Mouse (Mus musculus) left cerebral cortex, postnatal 25 days (tissue): ENCODE data around the gene Vgll3. TPM values are rescaled to one million over a fixed set of nuclear protein-coding genes. Genes with fewer than 3 reads are reported as not detected.

ENCODE experiments used
- DNase-seq, 2 experiments: peaks; one replicate each; pipeline ENCODE4 v3.0.0; 2022; ENCODE audit warnings: low spot score in 2 of 2, mixed read lengths in 1 of 2
- intact Hi-C: fragments of 180-260 bp; cut with DNase I; formaldehyde crosslinking; loops from one replicate; pipeline ENCODE4 v1.15.1; 2025
- total RNA-seq, 2 experiments: library from RNA; stranded (reverse); gene quantifications; 2 replicates each; pipeline ENCODE4 v1.2.3; 2021

The Vgll3 gene
- total RNA-seq, result 1 to 10 TPM; 2.1 to 3.0 TPM

DNA sequence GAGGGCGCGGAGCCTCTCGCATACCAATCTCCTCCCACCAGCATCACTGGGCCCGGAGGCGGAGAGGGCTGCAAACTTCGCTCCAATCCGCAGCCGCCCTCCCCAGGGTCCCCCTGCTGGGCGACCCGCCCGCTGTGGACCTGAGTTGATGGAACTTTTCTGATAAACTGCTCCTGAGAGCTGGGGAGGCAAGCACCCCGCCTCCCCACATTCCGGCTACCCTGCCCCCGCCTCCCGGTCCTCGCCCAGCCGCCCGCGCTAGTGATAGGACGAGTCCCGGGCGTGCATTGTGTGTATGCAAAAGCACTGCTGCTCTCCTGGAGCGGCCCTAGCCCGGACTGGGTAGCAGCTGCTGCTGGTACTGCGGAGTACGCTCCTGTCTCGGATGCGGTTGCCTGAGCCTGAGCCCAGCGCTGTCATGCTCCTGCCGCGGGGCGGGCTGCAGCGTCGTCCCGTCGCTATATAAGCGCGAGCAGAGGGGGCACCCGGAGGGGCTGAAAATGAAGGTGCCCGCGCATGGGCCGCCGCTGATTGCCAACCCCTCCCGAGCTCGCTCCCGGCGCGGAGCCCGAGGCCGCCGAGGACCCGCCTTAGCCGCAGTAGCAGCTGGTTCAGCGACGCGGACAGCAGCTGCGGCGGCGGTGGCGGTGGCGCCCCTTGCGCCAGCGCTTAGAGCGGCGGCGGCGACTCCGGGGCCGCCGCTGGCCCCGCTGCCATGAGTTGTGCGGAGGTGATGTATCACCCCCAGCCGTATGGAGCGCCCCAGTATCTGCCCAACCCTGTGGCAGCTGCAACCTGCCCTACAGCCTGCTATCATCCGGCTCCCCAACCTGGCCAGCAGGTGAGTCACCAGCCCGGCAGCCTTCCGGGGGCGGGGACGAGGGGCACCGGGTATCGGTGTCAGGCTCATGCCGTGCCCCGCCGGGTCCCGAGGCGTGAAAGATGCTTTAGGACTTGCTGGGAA lies at the start of gene Vgll3:
Gene Vgll3, plus strand, starts transcription at position 340 of the 964 bp plus-strand sequence.
- intact Hi-C loops, result no loop called here
- DNase-seq, result peak; percentile 49 to 51

GRCm38 (mm10) chr16:65765976-65766375 lies 49.1 kb upstream of the Vgll3 start:
- intact Hi-C loops, result no loop called here
- DNase-seq, result no peak

- DNase-seq, result peak in 1 of 2 experiments; percentile 27
- intact Hi-C loops, result loop anchor here (5.0 kb wide), 1 partner anchor 221 kb away; no protein-coding TSS in a partner anchor
Observed at GRCm38 (mm10) chr16:65785959-65786358, 29.1 kb upstream of the Vgll3 start.

- intact Hi-C loops, result no loop called here
- no peak for DNase-seq
Observed at GRCm38 (mm10) chr16:65816059-65816458, 1.0 kb downstream of the Vgll3 start.

- intact Hi-C loops, result no loop called here
- no peak for DNase-seq
Observed at GRCm38 (mm10) chr16:65818779-65819178, 3.7 kb downstream of the Vgll3 start.

GRCm38 (mm10) chr16:65820803-65821202 lies 5.7 kb downstream of the Vgll3 start:
- DNase-seq, result no peak
- intact Hi-C loops, result no loop called here

DNA sequence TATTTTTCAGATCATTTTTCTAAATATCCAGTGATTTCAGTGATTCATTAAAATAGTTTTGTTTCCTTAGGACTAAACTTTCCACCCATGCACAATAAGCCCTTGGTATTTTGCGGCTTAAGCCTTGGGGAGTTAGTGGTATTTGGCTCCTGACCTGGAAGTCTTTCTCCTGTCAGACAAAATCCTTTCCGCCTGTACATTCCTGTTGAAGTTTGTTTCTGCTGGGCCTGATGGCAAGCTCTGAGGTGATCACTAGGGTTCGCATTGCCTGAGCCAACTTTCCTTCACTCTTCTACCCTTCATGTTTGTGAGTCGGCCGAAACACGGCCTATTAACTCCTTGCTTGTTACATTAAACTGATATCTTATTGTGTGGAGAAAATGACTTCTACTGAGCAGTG lies 8.7 kb downstream of the Vgll3 start:
- no peak for DNase-seq
- intact Hi-C loops, result no loop called here

DNA sequence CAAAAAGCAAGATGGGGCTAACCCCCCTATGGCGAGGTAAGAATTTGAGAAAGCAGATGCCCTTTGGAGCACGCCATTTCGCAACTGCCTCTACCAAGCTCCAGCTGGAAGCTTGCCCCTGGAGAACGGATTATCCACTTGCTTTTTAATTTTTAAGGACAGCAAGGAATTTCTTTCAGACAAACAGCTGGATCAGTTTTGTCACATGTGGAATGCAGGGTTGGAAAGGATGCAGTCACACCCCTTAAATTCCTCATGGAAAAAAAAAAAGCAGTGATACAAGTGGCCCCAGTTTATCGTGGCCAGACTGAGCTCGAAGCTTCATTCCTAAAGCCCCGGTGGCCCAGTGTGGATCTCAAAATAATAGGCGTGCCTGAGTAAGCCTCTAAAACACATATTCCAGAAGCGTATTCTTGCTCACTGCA lies 13.1 kb downstream of the Vgll3 start:
- DNase-seq, result no peak
- intact Hi-C loops, result no loop called here

- intact Hi-C loops, result no loop called here
- DNase-seq, result no peak
Observed at GRCm38 (mm10) chr16:65829096-65829495, 14.0 kb downstream of the Vgll3 start.

DNA sequence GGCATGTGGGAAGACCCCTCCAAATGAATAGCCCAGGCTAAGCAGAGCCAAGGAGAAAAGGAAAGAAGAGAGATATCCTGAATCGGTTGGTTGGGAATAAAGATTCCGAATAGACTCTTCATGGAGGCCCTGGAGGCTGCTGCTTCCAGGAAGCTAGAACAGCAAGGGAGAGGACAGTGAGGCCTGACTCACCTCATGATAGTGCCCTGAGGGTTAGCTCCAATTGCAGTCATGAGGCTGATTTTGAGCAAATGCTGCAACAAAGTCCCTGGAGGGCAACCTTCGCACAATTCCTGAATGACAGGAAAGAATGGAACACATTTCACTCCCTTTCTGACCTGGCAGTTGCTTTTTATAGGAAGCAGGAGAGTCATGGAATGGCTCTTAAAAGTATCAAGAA lies 19.7 kb downstream of the Vgll3 start:
- intact Hi-C loops, result no loop called here
- DNase-seq, result no peak

GRCm38 (mm10) chr16:65850126-65850525 lies 35.1 kb downstream of the Vgll3 start:
- DNase-seq, result no peak
- intact Hi-C loops, result no loop called here

GRCm38 (mm10) chr16:65864471-65864870 lies 49.4 kb downstream of the Vgll3 start:
- intact Hi-C loops, result no loop called here
- DNase-seq, result no peak

DNA sequence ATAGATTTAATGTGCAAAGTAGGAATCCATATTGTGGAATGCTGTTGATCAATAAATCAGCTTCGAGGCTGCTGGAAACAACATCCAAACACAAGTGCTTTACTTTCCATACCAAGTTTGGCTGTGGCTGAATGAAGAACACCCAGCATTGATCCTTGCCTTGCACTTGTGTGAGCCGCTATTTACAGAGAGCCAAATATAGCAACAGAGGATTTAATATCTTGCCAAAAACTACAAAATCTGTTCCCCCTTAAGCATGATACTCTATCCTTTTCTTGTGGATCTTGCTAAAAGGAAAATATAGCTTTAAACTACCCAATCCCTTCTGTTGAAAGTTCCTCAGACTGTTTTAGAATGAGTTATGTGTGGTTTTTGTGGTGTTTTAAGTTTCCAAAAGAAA lies 52.9 kb downstream of the Vgll3 start:
- no peak for DNase-seq
- intact Hi-C loops, result no loop called here

DNA sequence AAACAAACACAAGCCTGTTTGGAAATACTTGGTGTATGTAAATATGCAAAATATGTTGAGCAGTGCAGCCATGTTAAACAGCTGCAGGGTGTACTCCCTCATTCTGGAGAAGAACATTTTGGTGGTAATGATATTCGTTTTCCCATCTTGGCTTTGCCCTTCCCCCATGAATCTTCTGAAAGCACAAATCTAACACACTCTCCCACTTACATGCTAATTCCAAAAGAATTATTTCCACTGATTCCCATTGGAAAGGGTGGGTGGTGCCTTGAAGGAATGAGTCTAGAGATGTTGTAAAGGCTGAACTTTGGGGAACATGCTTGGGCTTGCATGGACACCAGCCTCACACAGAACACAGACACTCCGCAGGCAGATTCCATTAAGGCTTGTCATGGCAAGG lies 53.9 kb downstream of the Vgll3 start:
- DNase-seq, result peak in 1 of 2 experiments; percentile 11
- intact Hi-C loops, result no loop called here

DNA sequence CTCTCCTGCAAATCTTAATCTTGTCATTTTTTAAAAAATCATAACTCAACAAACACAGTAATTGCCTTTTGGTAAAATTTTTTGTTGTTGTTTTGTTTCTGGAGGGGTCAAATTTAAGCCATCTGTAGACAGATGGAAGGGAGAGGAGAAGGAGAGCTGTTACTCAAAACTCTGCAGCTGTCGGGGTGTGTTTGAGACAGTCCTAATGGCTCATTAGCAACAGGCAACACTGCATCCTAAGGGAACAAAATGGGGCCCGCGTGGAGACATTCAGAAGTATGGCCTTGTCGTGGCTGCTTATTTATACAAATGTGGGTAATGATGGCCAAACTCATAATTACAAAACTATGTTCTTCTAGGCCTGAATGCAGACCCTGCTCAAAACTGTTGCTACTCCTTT lies 73.9 kb downstream of the Vgll3 start:
- intact Hi-C loops, result no loop called here
- DNase-seq, result no peak
